Mouse (Mus musculus): ENCODE results near the gene Wdr35.
A peak's percentile ranks its signal among the peaks of the same experiment; 100 is the strongest.

Gene Wdr35

GRCm38 (mm10) chr12:9052075-9052829 is 78.6 kb downstream of the Wdr35 start:
- DNase-seq (ENCODE audit: low spot score) = peak; percentile 88

DNA sequence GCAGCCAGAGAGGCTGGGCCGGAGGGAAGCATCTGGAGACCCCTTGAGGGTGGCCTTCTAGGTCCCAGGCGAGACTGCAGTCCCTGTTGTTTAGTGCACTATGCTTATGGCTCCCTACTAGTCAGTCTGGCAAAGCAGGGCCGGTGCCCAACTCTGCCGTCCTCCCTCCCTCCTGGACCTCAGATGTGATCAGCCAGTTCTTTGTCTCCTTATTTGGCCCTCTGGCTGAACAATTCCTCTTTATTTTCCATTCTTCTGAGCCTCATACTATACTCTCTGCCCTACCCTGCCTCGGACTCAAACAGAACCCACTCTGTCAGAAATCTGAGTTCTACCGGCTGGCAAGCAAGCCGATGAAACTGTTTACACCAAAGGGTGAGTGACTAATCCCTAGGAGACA is 79.7 kb downstream of the Wdr35 start:
- DNase-seq (ENCODE audit: low spot score) = no peak

DNA sequence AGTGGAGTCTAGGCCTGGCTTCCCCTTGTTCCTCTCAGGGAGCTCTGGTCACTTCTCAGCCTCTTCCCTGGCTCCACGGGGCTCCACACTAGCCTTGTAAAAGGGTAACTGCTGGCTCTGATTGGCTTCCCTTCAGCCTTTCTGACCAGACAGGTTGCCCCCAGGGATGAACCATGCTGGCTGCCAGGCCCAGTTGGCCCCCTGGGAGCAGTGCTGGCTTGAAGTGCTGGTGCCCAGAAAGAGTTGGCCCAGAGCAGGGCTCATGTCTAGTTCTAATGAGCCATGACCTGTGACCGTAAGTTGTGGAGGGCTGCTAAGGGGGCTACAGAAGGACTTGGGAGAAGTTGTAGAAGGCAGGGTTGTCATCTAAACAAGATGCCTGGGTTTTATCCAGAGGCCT is 80.3 kb downstream of the Wdr35 start:
- DNase-seq (ENCODE audit: low spot score) = no peak

DNA sequence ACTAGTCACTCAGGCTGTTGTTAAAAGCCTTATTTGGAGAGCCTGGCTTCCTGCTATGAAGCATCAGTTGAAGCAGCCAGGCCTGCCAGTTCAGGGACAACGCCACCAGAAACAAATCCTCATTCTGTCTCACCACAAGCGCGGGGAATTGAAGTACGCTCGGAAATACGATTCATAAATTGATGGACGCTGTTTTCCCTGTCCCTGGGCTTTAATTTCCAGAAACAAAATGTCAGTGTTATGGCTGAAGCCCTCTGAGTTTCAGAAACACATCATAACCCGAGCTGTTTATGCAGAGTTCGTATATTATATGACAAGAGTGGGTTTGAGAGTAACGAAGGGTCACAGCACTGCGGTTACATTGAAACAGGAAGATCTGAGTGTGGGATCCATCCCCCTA is 81.6 kb downstream of the Wdr35 start:
- DNase-seq (ENCODE audit: low spot score) = no peak

- no peak for DNase-seq (ENCODE audit: low spot score)
Measured at GRCm38 (mm10) chr12:9059502-9059901, 85.8 kb downstream of the Wdr35 start.

- DNase-seq (ENCODE audit: low spot score) = no peak
Measured at GRCm38 (mm10) chr12:9059965-9060364, 86.3 kb downstream of the Wdr35 start.

GRCm38 (mm10) chr12:9063611-9064010 is 89.9 kb downstream of the Wdr35 start:
- no peak for DNase-seq (ENCODE audit: low spot score)

DNA sequence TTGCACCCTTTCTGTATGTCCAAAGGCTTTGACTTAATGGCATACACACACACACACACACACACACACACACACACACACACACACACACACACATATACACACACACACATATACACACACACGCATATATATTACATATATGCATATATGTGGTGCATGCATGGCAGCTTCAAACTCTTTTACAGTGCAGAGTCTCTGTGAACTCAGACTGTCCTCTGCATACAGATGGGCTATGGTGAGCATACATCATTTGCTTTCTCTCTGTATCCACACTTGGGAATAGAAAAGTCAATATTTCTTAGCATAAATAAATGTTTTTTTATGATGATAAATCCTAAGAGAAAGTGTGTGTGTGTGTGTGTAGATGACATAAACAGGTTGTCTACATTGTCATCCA is 97.4 kb downstream of the Wdr35 start:
- no peak for DNase-seq (ENCODE audit: low spot score)

- no peak for DNase-seq (ENCODE audit: low spot score)
Measured at GRCm38 (mm10) chr12:9071493-9071892, 97.8 kb downstream of the Wdr35 start.

DNA sequence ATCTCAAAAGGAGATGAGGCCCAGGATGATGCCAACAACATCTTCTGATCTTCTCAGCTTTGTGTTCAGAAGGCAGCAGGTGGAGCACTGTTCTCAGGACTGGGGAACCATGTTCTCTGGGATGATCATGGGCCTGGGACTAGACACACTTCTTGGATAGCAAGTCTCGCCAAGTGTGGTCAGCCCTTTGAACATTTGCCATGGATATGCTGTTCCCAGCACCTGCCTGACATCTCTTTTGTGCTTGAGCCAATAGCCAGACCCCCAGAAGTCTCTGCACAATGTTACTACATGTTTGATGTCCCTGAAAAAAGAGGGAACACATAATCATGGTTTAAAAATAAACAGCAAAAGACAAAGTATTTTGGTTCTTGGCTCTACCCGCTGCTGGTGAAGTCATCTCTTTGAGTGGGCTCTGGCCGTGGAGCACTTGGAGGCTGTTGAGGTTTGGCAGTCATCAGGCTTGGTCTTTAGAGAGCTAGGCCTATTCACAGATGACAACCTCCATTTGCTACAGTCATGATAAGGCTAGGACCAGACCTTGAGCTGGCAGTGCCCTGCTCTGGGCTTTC is 103.9 kb downstream of the Wdr35 start:
- no peak for DNase-seq (ENCODE audit: low spot score)
